Mouse (Mus musculus): ENCODE results near the gene E2f3.

Gene E2f3

DNA sequence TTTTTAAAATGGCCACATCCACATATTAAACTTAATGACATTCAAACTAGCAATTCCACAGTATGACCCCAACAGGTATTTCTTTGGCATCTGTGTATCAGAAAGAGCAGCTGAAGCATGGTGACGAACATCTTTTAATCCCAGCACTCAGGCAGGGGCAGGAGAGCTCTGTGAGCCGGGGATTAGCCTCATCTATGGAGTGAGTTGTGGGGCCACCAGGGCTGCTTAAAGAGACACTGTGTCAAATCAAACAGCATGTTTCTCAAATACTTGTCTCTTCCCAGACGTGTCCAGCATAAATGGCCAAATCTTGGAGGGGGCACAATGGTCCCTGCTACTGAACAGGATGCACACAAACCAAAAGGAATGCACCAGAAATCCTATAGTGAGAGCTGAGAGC, 59.7 kb downstream of the E2f3 start:
- no peak for DNase-seq (ENCODE audit: extremely low read depth, low read depth, low spot score)

DNA sequence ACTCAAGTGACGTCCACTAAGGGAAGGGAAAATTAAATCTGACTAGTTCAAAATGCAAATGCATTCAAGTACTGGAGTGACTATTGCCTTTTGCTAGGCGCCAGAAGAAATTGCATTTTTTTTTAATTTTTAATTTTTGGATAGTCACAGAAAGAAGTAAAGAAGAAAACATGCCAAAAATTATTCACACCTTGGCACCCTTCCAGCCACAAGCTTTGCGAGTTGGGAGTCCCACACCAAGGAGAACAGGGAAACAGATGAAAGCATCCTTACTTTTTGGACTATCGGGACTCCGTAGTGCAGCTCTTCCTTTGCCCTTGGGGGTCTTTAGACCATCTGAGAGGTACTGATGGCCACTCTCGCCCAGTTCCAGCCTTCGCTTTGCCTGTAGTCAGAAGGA, 66.0 kb downstream of the E2f3 start:
- no peak for DNase-seq (ENCODE audit: extremely low read depth, low read depth, low spot score)

DNA sequence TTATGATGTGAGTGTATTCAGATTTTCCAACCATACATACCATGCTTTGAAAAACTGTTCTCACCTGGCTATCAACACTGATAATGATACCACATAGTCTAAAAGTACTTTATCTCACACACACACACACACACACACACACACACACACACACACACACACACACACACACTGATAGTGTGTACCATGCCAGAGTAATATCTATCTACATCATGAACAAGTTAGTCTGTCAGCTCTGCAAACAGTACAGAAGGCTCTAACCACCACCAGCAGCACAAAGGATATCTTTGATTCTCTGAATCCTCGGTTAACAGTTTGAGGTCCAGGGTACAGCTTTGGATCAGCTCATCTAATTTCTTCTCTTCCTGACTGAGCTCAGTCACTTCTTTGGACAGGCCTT, 69.3 kb downstream of the E2f3 start:
- DNase-seq (ENCODE audit: extremely low read depth, low read depth, low spot score), result no peak

DNA sequence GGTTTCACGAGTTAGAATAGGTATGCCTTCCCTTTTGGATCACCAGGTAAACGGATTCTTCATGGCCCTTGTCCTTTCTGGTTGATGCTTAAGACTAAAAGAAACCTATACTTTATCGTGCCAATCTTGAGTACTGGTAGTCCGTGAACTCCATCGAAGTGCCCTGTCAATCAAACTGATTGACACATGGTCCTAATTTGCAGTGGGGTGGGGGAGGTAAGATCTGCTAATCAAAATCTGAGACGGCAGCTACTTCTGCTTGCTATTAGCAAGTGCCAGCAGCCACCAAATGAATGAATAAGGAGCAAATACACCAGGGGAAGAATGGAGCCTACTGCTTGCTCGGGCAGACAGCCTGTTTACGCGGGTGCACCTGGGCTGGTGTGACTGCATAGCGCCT, 72.3 kb downstream of the E2f3 start:
- DNase-seq (ENCODE audit: extremely low read depth, low read depth, low spot score), result no peak

DNA sequence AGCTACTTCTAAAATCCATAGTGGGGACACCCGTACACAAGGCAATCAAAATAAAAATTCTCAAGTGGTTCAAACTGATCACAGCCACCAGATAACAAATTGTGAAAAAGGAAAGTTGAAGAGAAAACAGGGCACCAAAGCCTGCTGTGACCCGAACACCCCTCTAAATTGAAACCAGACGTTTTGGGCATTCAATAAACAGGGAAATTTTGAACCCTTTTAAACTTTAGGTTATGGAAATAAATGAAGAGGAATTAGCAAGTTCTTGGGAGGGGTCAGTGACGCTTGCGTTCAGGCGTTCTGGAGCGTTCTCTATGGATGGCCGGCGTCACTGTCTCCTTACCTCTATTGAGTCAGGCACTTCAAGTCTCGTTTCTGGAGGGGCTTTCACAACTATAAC, 72.8 kb downstream of the E2f3 start:
- no peak for DNase-seq (ENCODE audit: extremely low read depth, low read depth, low spot score)

DNA sequence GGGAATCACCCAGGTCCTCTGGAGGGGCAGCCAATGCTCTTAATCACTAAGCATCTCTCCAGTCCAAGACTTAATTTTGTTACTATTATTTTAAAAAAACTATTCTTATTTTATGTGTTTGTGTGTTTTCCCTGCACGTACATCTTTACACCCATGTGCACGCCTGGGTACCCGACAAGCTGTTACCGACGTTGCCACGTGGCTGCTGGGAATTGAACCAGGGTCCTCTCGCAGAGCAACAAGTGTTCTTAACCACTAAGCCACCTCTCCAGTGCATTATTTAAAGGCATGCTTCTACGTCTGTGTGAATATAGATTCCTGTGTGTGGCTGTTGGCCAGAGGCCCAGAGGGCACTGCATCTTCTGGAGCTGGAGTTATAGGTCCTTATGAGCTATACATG, 73.6 kb downstream of the E2f3 start:
- DNase-seq (ENCODE audit: extremely low read depth, low read depth, low spot score), result no peak

DNA sequence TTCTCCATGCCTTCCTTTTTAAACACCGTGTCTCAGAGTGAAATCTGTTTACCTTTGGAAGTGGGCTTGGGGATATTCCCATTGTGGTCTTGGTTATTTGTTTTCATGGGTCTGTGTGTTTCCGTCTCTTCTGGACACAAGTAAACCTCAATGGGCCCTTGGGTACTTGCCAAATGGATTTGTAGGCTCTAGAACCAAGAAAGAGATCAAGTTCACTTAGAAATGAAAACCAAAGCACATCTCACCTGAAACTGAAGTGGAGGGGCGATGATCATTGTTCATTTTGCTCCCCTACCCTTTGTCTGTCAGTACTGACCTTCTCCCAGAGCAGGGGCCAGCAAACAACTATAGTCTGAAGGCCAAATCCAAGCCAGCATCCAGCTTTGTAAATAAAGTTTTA, 74.7 kb downstream of the E2f3 start:
- no peak for DNase-seq (ENCODE audit: extremely low read depth, low read depth, low spot score)

DNA sequence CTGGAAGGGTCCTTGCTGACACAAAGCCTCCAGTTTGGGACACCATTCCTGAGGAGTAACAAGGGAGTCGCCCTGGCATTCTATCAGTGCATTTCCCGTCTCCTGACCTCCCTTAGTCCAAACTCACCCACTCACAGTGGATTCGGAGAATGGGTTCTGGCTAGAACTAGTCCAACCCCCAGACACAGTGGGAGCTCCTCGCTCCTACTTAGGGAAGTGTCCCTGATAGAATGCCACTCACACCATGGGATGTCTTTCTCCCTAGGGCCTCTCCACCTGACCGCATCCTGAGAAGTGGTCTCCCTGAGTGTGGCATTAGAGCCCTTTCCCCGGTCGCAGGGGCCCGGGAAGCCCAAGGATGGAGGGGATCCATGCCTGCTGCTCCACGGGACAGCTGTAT, 77.4 kb downstream of the E2f3 start:
- no peak for DNase-seq (ENCODE audit: extremely low read depth, low read depth, low spot score)

DNA sequence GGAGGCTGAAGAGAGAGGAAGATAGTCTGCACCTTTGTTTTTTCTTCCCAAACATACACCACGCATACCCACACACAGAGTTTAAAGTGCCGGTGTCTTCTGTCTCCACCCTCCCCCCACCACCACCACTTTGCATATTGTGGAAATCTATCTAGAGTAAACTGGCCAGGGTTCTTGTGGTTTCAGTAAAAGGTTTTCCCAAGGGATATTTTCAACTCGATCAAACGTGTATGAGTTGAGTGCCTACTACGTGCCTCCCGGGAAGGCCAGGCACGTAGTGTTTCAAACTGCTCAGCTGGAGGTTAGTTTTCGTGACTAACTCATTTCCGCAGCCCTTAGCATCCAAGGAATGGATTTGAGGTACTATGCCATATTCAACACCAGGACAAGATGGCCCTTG, 77.9 kb downstream of the E2f3 start:
- no peak for DNase-seq (ENCODE audit: extremely low read depth, low read depth, low spot score)

DNA sequence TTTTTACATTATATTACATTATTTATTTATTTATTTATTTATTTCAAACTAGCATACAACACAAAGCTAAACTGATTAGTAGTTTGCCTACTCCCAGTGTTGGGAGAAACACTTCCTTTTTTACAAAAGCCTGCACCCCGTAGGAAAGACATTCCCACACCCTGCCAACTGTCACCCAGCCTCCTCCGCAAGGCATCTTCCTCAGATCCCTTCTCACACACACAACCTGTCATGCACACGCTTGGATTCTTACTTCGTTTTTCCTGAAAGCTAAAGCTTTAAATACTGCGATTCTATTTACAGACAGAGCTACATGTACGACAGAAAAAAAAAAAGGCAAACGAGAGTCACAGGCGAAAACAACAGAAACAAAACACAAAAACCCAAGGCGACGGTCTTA, 79.1 kb downstream of the E2f3 start:
- no peak for DNase-seq (ENCODE audit: extremely low read depth, low read depth, low spot score)

DNA sequence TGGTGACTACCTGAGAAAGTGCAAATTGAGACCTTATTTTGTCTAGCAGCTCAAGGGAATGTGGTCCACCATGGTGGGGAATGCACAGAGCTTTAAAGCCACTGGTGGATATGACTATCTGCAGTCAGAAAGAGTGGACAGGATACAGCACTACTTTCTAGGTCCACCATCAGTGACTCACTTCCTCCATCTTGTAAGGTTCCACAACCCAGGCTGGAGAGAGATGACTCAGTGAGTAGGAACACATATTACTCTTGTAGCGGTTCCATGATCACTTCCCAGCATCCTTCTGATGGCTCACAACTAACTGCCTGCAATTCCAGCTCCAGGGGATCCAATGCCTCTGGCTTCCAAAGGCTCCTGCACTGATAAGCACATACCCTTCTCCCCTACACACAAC, 82.5 kb downstream of the E2f3 start:
- DNase-seq (ENCODE audit: extremely low read depth, low read depth, low spot score), result no peak

DNA sequence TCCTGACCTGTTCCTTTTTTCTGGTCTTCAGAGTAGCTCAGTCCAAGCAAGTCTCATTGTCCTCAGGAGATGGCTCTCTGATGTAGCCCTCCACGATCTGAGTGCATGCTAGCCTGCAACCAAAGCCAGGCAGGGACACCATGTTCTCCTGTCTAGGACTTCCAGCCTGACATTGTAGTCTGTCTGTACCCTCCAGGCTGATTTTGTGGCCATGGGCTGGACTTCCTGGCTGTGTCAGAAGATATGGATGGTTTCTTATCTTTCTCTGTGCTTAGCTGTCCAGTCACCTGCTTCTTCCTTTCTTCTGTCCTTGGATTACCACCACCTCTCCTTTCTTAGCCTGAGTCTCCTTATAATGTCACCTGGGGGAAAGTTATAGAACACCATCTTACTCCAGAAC, 83.2 kb downstream of the E2f3 start:
- no peak for DNase-seq (ENCODE audit: extremely low read depth, low read depth, low spot score)

DNA sequence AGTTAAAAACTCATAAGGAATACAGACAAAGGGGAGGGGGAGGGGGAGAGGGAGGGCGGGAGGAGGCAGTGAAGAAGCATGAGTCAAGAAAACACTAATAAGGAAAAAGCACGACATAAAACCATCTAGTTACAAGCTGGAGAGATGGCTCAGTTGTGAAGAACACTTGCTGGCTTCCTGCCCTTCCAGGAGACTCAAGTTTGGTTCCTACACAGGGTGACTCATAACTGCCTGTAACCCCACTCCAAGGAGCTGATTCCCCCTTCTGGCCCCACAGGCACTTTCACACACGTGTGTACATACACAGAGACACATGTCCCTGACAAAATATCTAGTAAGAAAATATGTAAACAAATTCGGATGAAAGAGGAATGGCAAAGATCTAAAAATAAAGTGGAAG, 84.2 kb downstream of the E2f3 start:
- DNase-seq (ENCODE audit: extremely low read depth, low read depth, low spot score), result no peak

DNA sequence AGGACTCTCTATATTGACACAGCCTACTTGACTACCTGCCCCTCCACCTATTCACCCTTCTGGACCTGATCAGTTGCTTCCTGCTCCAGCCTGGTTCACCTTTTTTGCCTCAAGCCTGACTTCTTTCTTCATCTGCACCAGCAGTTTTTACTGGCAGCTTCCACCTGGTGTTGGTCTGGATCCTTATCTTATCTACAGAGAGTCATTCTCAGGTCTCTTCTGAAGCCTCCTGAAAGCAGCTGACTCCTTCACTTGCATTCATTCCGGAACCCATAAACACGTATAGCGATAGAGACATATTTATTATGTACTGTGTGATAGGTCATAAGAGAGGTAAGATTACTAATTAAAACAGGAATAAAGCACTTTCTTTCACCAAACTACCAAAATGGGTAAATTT, 119.1 kb downstream of the E2f3 start:
- DNase-seq (ENCODE audit: extremely low read depth, low read depth, low spot score), result no peak

DNA sequence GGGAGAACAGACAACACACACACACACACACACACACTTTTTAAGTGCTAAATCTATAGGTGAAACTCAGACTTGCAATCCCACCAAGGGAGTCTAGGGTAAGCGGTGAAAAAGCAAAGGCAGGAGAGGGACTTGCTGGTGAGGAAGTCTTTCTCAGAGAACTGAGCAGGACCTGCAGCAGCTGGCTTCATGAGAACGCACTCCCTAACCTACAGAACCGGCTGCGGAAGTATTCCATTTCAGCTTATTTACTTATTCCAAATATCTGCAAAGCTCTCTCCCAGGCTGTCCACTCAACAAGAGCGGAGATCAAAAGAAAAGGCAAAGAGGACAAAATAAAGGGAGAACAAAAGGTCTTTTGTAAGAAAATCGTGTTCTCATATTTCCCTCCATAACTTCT, 121.5 kb downstream of the E2f3 start:
- DNase-seq (ENCODE audit: extremely low read depth, low read depth, low spot score), result no peak

DNA sequence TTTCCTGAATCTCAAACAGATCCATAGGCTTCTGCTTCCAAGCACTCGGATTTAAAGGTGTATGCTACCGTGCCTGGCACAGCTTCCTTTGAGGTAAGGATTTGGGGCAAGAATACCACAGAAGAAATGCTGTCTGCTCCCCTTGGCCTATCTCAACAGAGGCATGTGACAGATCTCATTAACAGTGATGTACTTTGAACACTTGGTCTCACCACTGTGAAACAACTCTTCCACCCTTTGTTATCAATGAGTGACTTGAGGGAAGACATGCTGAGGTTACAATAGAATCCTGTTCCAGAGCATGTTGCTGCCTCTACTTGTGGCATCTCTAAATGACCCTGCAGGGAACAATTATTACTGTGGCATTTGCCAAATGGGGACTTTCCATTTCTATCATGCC, 125.8 kb downstream of the E2f3 start:
- DNase-seq (ENCODE audit: extremely low read depth, low read depth, low spot score), result no peak

DNA sequence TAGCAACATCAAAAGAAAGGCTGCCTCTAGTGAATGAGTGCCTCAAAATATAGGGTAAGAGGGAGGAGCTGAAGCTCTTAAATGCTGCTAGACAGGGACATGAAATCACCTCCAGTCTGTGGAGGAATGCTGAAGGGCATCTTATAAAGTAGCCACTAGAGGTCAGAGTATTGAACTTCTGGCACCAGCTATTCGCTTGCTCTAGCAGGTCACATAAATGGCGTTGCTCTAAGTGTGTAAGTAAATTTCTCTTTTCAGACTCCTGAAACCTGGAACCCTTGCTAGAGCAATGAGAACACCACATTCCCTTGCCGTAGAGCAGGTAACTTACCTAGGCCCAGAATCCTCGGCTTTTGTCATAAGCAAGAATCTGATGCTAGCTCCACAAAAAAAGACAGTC, 128.4 kb downstream of the E2f3 start:
- DNase-seq (ENCODE audit: extremely low read depth, low read depth, low spot score), result no peak
